Mouse (Mus musculus) left cerebral cortex, adult 9 months (tissue): ENCODE data around the gene Serpina1f.
"Not testable (repeated sequence)": the region's sequence is repeated elsewhere in the genome, so short reads cannot be mapped to it uniquely, and the experiment has no call there.

ENCODE experiments used
- DNase-seq, 2 experiments: peaks; one replicate each; pipeline ENCODE4 v3.0.0; 2022; ENCODE audit warnings: low spot score in 2 of 2

Gene Serpina1f

GRCm38 (mm10) chr12:103662053-103662452 lies 33.3 kb downstream of the Serpina1f start:
- DNase-seq, result not testable (repeated sequence)

GRCm38 (mm10) chr12:103660076-103660475 lies 35.3 kb downstream of the Serpina1f start:
- no peak for DNase-seq

GRCm38 (mm10) chr12:103659171-103659570 lies 36.2 kb downstream of the Serpina1f start:
- DNase-seq, result no peak

GRCm38 (mm10) chr12:103657991-103658390 lies 37.3 kb downstream of the Serpina1f start:
- no peak for DNase-seq

DNA sequence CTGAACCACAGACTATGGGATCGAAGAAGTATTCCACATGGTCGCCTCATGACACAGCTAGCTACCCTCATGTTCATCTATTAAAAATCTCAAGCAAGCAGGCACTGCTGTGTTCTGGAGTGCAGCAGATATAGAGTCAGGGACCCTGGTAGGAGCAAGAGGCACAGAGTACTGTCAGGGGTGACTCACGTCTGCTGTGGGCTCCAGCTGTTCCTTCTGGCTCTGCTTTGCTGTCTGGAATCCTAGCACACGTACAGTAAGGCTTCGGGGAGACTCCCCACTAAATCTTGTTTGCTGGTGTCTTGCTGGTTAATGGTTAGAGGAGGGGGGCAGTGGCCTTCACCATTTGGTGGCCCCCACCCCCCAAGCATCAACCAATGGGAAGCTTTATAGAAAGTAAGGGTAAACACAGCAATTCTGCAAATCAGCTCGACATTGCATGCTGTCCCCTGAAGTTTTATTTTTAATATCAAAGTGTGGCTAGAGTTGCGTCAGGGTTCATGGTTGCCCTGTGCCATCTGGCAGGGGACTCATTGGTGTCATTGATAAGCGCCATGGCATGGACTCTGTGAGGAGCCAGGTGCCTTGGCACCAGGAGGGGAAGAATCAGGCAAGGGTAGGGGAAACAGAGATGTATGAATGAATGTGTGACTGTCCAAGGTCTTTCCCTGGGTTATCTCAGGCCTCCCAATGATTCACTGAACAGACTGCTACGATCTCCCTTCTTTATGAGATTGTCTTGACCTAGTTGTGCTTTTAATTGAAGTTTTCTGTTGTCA lies 38.3 kb downstream of the Serpina1f start, which contains the start of gene Serpina6:
TSS of gene Serpina6 (minus strand) at position 365 of the 779 bp plus-strand sequence.
- no peak for DNase-seq

DNA sequence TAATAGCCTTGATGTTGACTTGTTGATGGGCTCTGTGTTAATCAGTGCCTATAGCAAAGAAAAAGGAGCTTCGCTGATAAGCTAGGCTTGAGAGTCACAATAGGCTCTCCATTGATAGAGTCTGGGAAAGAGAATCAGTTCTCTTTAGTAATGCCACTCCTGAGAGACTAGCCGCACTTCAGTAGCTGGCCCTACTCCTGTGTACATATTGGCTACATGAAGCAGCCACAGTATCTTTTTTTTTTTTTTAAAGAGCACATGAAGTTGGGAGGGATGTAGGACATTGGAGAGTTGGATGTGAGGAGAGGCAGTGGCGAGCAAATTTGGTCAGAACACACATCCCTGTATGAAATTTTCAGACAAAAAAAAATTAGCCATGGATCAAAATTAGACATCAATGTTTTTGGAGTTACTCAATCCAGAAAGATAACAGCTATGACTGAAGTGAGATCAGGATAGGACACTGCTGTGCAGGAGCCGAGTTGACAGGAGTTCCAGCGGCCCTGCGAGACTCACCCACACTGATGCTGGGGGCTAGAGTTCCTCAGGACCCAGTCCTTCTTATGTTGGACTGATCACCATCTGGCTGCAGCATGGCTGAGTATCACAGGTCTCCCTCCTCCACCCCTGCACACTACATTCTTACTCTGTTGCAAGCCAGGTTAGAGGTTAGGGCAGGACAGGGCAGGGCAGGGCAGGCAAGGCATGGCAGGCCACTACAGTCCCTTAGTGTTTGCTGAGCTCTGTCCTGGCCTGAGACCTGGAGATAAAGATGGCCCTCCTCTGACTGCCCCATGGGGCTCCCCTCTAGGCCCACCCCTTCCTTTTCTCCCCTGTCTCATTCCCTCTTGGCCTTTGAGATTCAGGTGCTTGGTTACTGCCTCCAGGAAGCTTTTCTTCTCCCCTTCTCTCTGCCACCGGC lies 39.9 kb downstream of the Serpina1f start:
- no peak for DNase-seq

GRCm38 (mm10) chr12:103653836-103654235 lies 41.5 kb downstream of the Serpina1f start:
- no peak for DNase-seq

- DNase-seq, result no peak
Observed at GRCm38 (mm10) chr12:103646314-103646713, 49.0 kb downstream of the Serpina1f start.

GRCm38 (mm10) chr12:103644601-103645000 lies 50.7 kb downstream of the Serpina1f start:
- DNase-seq, result no peak

GRCm38 (mm10) chr12:103643818-103644217 lies 51.5 kb downstream of the Serpina1f start:
- no peak for DNase-seq

GRCm38 (mm10) chr12:103643336-103643735 lies 52.0 kb downstream of the Serpina1f start:
- DNase-seq, result peak in 1 of 2 experiments; percentile 85
